Mouse (Mus musculus): Measurements from ENCODE around the gene Cmtr1. TPM values are rescaled to one million over a fixed set of nuclear protein-coding genes. Genes with fewer than 3 reads are reported as not detected.

Gene Cmtr1
- total RNA-seq (2023) = 102 TPM

GRCm38 (mm10) chr17:29660076-29660761 lies at the start of gene Cmtr1:
Gene Cmtr1, plus strand, starts transcription at chr17:29660595.

GRCm38 (mm10) chr17:29614115-29615023 lies 46.0 kb upstream of the Cmtr1 start, which contains the start of the genes Rnf8 and Gm28043:
Gene Rnf8, plus strand, starts transcription at chr17:29614790.
Gene Gm28043, plus strand, starts transcription at chr17:29614876.

GRCm38 (mm10) chr17:29716732-29717445 lies 56.5 kb downstream of the Cmtr1 start, which contains the start of gene Ccdc167:
Gene Ccdc167, minus strand, starts transcription at chr17:29717044.

Other genes with a start within 250 kb of the Cmtr1 start
- 484 TPM for gene Pim1, start 169.8 kb upstream of the Cmtr1 start, total RNA-seq (2023)
- not detected for gene Gm17657, start 111.0 kb upstream of the Cmtr1 start, total RNA-seq (2023)
- 53.5 TPM for gene Tbc1d22b, start 110.8 kb upstream of the Cmtr1 start, total RNA-seq (2023)
- gene Tmem217, start 108.2 kb upstream of the Cmtr1 start, total RNA-seq (2023) = not detected
- 55.4 TPM for gene Rnf8, start 45.8 kb upstream of the Cmtr1 start, total RNA-seq (2023)
- gene Gm28043, start 45.7 kb upstream of the Cmtr1 start, total RNA-seq (2023) = 8.6 TPM
- 10.3 TPM for gene Ccdc167, start 56.4 kb downstream of the Cmtr1 start, total RNA-seq (2023)

Data from CD4-positive naive resting alpha-beta T cell, adult 57 days (primary cell).